ENCODE assay signal across 9 mouse cellular contexts in genomic region chr7:45634946-45635681, GRCm38 (mm10). TPM values are rescaled to one million over a fixed set of nuclear protein-coding genes. Genes with fewer than 3 reads are reported as not detected.
DNase-seq lines count a peak whose midpoint lies in the region; ATAC-seq and TF ChIP-seq lines count a peak whose summit lies in the region.
"Had no signal": no experiment of that assay in that cellular context is flagged by ENCODE, and none has a peak within 500 bp of the region (broad histone marks: within the 10 kb centered on the region; RNA-seq: fewer than 3 reads in every experiment).

No protein-coding gene starts in this region.

- no peak overlapping the region for H3K4me2 ChIP-seq in stomach, embryonic 15.5 days
- no peak overlapping the region for H3K4me2 ChIP-seq in stomach, postnatal 0 days (replicated peaks; ENCODE audit: low read depth)
- H3K4me2 ChIP-seq in liver, embryonic 15.5 days, result no peak overlapping the region

- no peaks in the 10 kb centered on the region for H3K79me2 ChIP-seq in heart, adult 2 months (replicated peaks; ENCODE audit: control insufficient read depth, insufficient read depth, low read length)

- peak; percentile 58; the same call in 1 of the 2 replicates for TF ChIP-seq POLR2A in heart, adult 2 months (IDR thresholded peaks at IDR 0.05; ENCODE audit: insufficient read depth, low read depth, low read length)

- no peaks in the 10 kb centered on the region; the same call in 1 of the 2 replicates for H3K27me3 ChIP-seq in stomach, embryonic 15.5 days (replicated peaks)
- no peaks in the 10 kb centered on the region for H3K27me3 ChIP-seq in stomach, postnatal 0 days (ENCODE audit: control insufficient read depth, insufficient read depth, low read length)
- no peaks in the 10 kb centered on the region for H3K27me3 ChIP-seq in heart, adult 2 months (ENCODE audit: control insufficient read depth, insufficient read depth, low read length)
- peaks cover 21% of the 10 kb centered on the region for H3K27me3 ChIP-seq in liver, embryonic 15.5 days
- H3K27me3 ChIP-seq in splenic B cell, adult 2 months (ENCODE audit: control insufficient read depth, insufficient read depth, low read length, poor library complexity, severe bottlenecking), result no peaks in the 10 kb centered on the region

- H3K9me3 ChIP-seq in stomach, embryonic 15.5 days, result no peaks in the 10 kb centered on the region
- no peaks in the 10 kb centered on the region for H3K9me3 ChIP-seq in stomach, postnatal 0 days (ENCODE audit: control insufficient read depth, low read length)
- no peaks in the 10 kb centered on the region for H3K9me3 ChIP-seq in liver, embryonic 15.5 days (replicated peaks)

- H3K27ac ChIP-seq in stomach, embryonic 15.5 days, result peak overlapping the region; percentile 59
- no peak overlapping the region for H3K27ac ChIP-seq in stomach, postnatal 0 days (replicated peaks)
- peak overlapping the region; percentile 55 for H3K27ac ChIP-seq in heart, adult 2 months
- no peak overlapping the region for H3K27ac ChIP-seq in liver, embryonic 15.5 days (replicated peaks)

- no peak for TF ChIP-seq CTCF in stomach, postnatal 0 days (IDR thresholded peaks at IDR 0.05; ENCODE audit: low read depth)
- TF ChIP-seq CTCF in heart, adult 2 months (IDR thresholded peaks at IDR 0.05), result no peak

- no peak for DNase-seq in stomach, postnatal 0 days (ENCODE audit: low spot score)
- DNase-seq in heart, adult 2 months, result peak; percentile 33 to 45
- peak; percentile 87 for DNase-seq in splenic B cell, adult 2 months (ENCODE audit: low read depth, low spot score)
- no peak for DNase-seq in thymus, postnatal 4 days
- no peak for DNase-seq in cerebellum, postnatal 36 days

- 89% methylated on average over 11 of the region's 11 CpGs for WGBS in stomach, embryonic 15.5 days
- whole genome bisulfite sequencing in stomach, postnatal 0 days, result 88% methylated on average over 11 of the region's 11 CpGs
- 50% methylated on average over 11 of the region's 11 CpGs for WGBS in heart, adult 2 months
- WGBS in liver, embryonic 15.5 days (ENCODE audit: insufficient replicate concordance), result 38% methylated on average over 11 of the region's 11 CpGs

- no peak overlapping the region for H3K4me3 ChIP-seq in stomach, embryonic 15.5 days (replicated peaks)
- H3K4me3 ChIP-seq in stomach, postnatal 0 days (ENCODE audit: low read depth, low read length), result no peak overlapping the region
- no peak overlapping the region for H3K4me3 ChIP-seq in heart, adult 2 months
- no peak overlapping the region for H3K4me3 ChIP-seq in liver, embryonic 15.5 days (replicated peaks)

- H3K4me1 ChIP-seq in stomach, embryonic 15.5 days, result peaks cover 24% of the 10 kb centered on the region
- peaks cover 5% of the 10 kb centered on the region; the same call in 1 of the 2 replicates for H3K4me1 ChIP-seq in stomach, postnatal 0 days (replicated peaks; ENCODE audit: control insufficient read depth, insufficient read depth)
- peaks cover 15% of the 10 kb centered on the region for H3K4me1 ChIP-seq in heart, adult 2 months (ENCODE audit: control insufficient read depth, insufficient read depth, low read length)
- H3K4me1 ChIP-seq in liver, embryonic 15.5 days (replicated peaks), result peaks cover 4% of the 10 kb centered on the region

- H3K9ac ChIP-seq in stomach, embryonic 15.5 days, result no peak overlapping the region
- H3K9ac ChIP-seq in stomach, postnatal 0 days (ENCODE audit: low read length), result no peak overlapping the region
- H3K9ac ChIP-seq in heart, adult 2 months (ENCODE audit: low read depth, low read length), result no peak overlapping the region
- no peak overlapping the region for H3K9ac ChIP-seq in liver, embryonic 15.5 days

- ATAC-seq in stomach, embryonic 15.5 days (ENCODE audit: insufficient read depth, low FRiP score, low read depth), result no peak
- ATAC-seq in stomach, postnatal 0 days (ENCODE audit: low FRiP score, low TSS enrichment), result no peak
- peak; percentile 17; the same call in 1 of the 2 replicates for ATAC-seq in liver, embryonic 15.5 days (ENCODE audit: insufficient read depth)
- no peak for ATAC-seq in erythroblast, adult 5-6 weeks (replicated peaks; ENCODE audit: low FRiP score, poor library complexity, severe bottlenecking)

- 0 out of 2 replicates have a peak, but pooled peaks cover 7% of the 10 kb centered on the region for H3K36me3 ChIP-seq in stomach, embryonic 15.5 days
- H3K36me3 ChIP-seq in stomach, postnatal 0 days (ENCODE audit: control insufficient read depth, insufficient read depth, low read length), result 0 out of 2 replicates have a peak, but pooled peaks cover 2% of the 10 kb centered on the region
- H3K36me3 ChIP-seq in heart, adult 2 months (ENCODE audit: control insufficient read depth, insufficient read depth, low read length), result peaks cover 22% of the 10 kb centered on the region
- H3K36me3 ChIP-seq in liver, embryonic 15.5 days (replicated peaks), result no peaks in the 10 kb centered on the region
- no peaks in the 10 kb centered on the region for H3K36me3 ChIP-seq in splenic B cell, adult 2 months (ENCODE audit: control insufficient read depth, insufficient read depth, low read length, poor library complexity, severe bottlenecking)

- TF ChIP-seq EP300 in stomach, postnatal 0 days (optimal IDR thresholded peaks at IDR 0.05), result no peak
- no peak for TF ChIP-seq EP300 in heart, adult 2 months (IDR thresholded peaks at IDR 0.05; ENCODE audit: insufficient read depth, low read depth, low read length)

- intact Hi-C loops in heart, adult 2 months (cut with DNase I), result no loop called here

RNA-seq across cellular contexts. Expression of gene Mamstr, which starts 4.7 kb away (rescaled TPM):
- polyA plus RNA-seq in stomach, embryonic 15.5 days (2015; fragmentation: Nextera tagmentation; extraction: Ambion mirVana), result 7.4 and 9.5 TPM in 2 replicates
- 4.6 and 5.5 TPM in 2 replicates for polyA plus RNA-seq in stomach, postnatal 0 days (2015; fragmentation: Nextera tagmentation; extraction: Ambion mirVana)
- 1 to 10 TPM; 3.8 to 4.0 TPM for total RNA-seq in heart, adult 2 months (2021)
- 11.3 and 12.0 TPM in 2 replicates for polyA plus RNA-seq in heart, adult 2 months (2012; rRNA removed)
- 0.91 and 1.2 TPM in 2 replicates for polyA plus RNA-seq in liver, embryonic 15.5 days (2015; fragmentation: Nextera tagmentation; extraction: Ambion mirVana)
- not detected in 2 replicates for total RNA-seq in erythroblast, adult 5-6 weeks (2015; ENCODE audit: low replicate concordance)
- not detected in 2 replicates for total RNA-seq in erythroblast, adult 5-6 weeks (2017; ENCODE audit: low replicate concordance)

RNA-seq across cellular contexts. Expression of gene Rasip1, which starts 7.8 kb away (rescaled TPM):
- polyA plus RNA-seq in stomach, embryonic 15.5 days (2015; fragmentation: Nextera tagmentation; extraction: Ambion mirVana), result 11.0 and 11.6 TPM in 2 replicates
- polyA plus RNA-seq in stomach, postnatal 0 days (2015; fragmentation: Nextera tagmentation; extraction: Ambion mirVana), result 5.4 and 6.3 TPM in 2 replicates
- 10 to 100 TPM; 25.0 to 25.5 TPM for total RNA-seq in heart, adult 2 months (2021)
- 30.5 and 30.9 TPM in 2 replicates for polyA plus RNA-seq in heart, adult 2 months (2012; rRNA removed)
- 2.8 and 3.8 TPM in 2 replicates for polyA plus RNA-seq in liver, embryonic 15.5 days (2015; fragmentation: Nextera tagmentation; extraction: Ambion mirVana)
- not detected in 2 replicates for total RNA-seq in erythroblast, adult 5-6 weeks (2015; ENCODE audit: low replicate concordance)
- not detected in 2 replicates for total RNA-seq in erythroblast, adult 5-6 weeks (2017; ENCODE audit: low replicate concordance)

RNA-seq across cellular contexts. Expression of gene Izumo1, which starts 13.5 kb away (rescaled TPM):
- polyA plus RNA-seq in stomach, embryonic 15.5 days (2015; fragmentation: Nextera tagmentation; extraction: Ambion mirVana), result 0.19 and 0.31 TPM in 2 replicates
- polyA plus RNA-seq in stomach, postnatal 0 days (2015; fragmentation: Nextera tagmentation; extraction: Ambion mirVana), result 0.08 TPM in 2 replicates
- total RNA-seq in heart, adult 2 months (2021), result under 1 TPM; 0.26 to 0.27 TPM
- 0.29 and 0.70 TPM in 2 replicates for polyA plus RNA-seq in heart, adult 2 months (2012; rRNA removed)
- 0.06 and 0.10 TPM in 2 replicates for polyA plus RNA-seq in liver, embryonic 15.5 days (2015; fragmentation: Nextera tagmentation; extraction: Ambion mirVana)
- total RNA-seq in erythroblast, adult 5-6 weeks (2015; ENCODE audit: low replicate concordance), result not detected in 2 replicates
- not detected in 2 replicates for total RNA-seq in erythroblast, adult 5-6 weeks (2017; ENCODE audit: low replicate concordance)
- total RNA-seq: layer of hippocampus, adult 18-20 months had no signal

RNA-seq across cellular contexts. Expression of gene Fut1, which starts 18.0 kb away (rescaled TPM):
- polyA plus RNA-seq in stomach, embryonic 15.5 days (2015; fragmentation: Nextera tagmentation; extraction: Ambion mirVana), result 0.76 and 0.84 TPM in 2 replicates
- 1.8 and 2.3 TPM in 2 replicates for polyA plus RNA-seq in stomach, postnatal 0 days (2015; fragmentation: Nextera tagmentation; extraction: Ambion mirVana)
- not detected for total RNA-seq in heart, adult 2 months (2021)
- polyA plus RNA-seq in heart, adult 2 months (2012; rRNA removed), result 0.25 TPM in 1 of 2 replicates, not detected in the other
- polyA plus RNA-seq in liver, embryonic 15.5 days (2015; fragmentation: Nextera tagmentation; extraction: Ambion mirVana), result not detected in 2 replicates
- total RNA-seq in erythroblast, adult 5-6 weeks (2015; ENCODE audit: low replicate concordance), result not detected in 2 replicates
- not detected in 2 replicates for total RNA-seq in erythroblast, adult 5-6 weeks (2017; ENCODE audit: low replicate concordance)

RNA-seq across cellular contexts. Expression of gene Fgf21, which starts 19.8 kb away (rescaled TPM):
- polyA plus RNA-seq in stomach, embryonic 15.5 days (2015; fragmentation: Nextera tagmentation; extraction: Ambion mirVana), result 0.18 and 0.41 TPM in 2 replicates
- polyA plus RNA-seq in stomach, postnatal 0 days (2015; fragmentation: Nextera tagmentation; extraction: Ambion mirVana), result 0.69 and 0.90 TPM in 2 replicates
- total RNA-seq in heart, adult 2 months (2021), result not detected
- polyA plus RNA-seq in heart, adult 2 months (2012; rRNA removed), result not detected in 2 replicates
- polyA plus RNA-seq in liver, embryonic 15.5 days (2015; fragmentation: Nextera tagmentation; extraction: Ambion mirVana), result not detected in 2 replicates
- total RNA-seq in erythroblast, adult 5-6 weeks (2015; ENCODE audit: low replicate concordance), result not detected in 2 replicates
- not detected in 2 replicates for total RNA-seq in erythroblast, adult 5-6 weeks (2017; ENCODE audit: low replicate concordance)
- total RNA-seq: layer of hippocampus, adult 18-20 months had no signal

Comparison
In these comparisons a context has a peak if more than half of its experiments do, and no peak if none do; other contexts are left out.
1. H3K27ac ChIP-seq: peak in stomach, embryonic 15.5 days (single experiment) and heart, adult 2 months (single experiment); none in stomach, postnatal 0 days (single experiment) and liver, embryonic 15.5 days (single experiment).
2. DNase-seq: peak in heart, adult 2 months (2 of 2) and splenic B cell, adult 2 months (single experiment); none in stomach, postnatal 0 days (single experiment), thymus, postnatal 4 days (single experiment) and cerebellum, postnatal 36 days (0 of 2).